Mouse (Mus musculus) cerebellum, adult 2 months (tissue): ENCODE results near the gene Zfp385c.

Source experiments
- CTCF ChIP-seq: fragments of 200-500 bp; IDR thresholded peaks from 2 replicates; pipeline ENCODE4 v1.5.1; 2011; ENCODE audit warnings: low read depth, mild to moderate bottlenecking, control low read depth, low read length, moderate library complexity, borderline replicate concordance; ENCODE audit not compliant: insufficient read depth
- POLR2A ChIP-seq: fragments of 200-500 bp; IDR thresholded peaks from 2 replicates; pipeline ENCODE4 v1.6.1; 2011; ENCODE audit warnings: low read length, control low read depth, borderline replicate concordance; ENCODE audit not compliant: insufficient read depth

DNA sequence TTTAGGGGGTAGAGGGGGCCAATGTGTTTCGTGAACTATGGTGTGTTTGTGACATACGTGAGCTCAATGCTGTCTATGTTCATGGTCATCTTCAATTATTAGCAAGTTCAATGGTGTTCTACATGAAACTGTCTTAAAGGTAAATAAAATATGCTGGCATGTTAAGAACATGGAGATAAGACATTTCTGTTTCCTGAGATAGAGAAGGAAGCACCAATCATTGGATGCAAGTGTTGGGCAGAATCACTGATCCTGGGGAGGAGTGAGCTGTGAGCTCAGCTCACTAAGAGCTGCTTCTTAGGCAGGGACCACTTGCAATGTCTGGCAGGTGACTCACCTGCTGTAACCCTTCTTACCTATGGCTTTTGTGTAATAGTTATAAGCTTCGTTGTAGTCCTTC, 90.9 kb downstream of the Zfp385c start:
- TF ChIP-seq CTCF (no peak), POLR2A (no peak)
